Mouse (Mus musculus) forebrain, postnatal 0 days (tissue): ENCODE results near the gene Sdcbp2. TPM values are rescaled to one million over a fixed set of nuclear protein-coding genes. Genes with fewer than 3 reads are reported as not detected.

Experiments used
- ATAC-seq: fragments of 200-750 bp; cut with Nextera tagmentation; 2 replicates; pipeline ENCODE4 v1.8.0; 2017; ENCODE audit warnings: mild to moderate bottlenecking, moderate library complexity
- DNase-seq: peaks from one replicate; pipeline ENCODE4 v3.0.0-alpha.2; 2015
- H3K27ac ChIP-seq: fragments of 300-500 bp; sonication (generic); 2 replicates; pipeline ENCODE4 v1.5.1; 2014; ENCODE audit warnings: low read depth, mild to moderate bottlenecking, antibody characterized with exemption, low read length, moderate library complexity, mixed read lengths
- H3K27me3 ChIP-seq: fragments of 300-500 bp; sonication (generic); 2 replicates; pipeline ENCODE4 v1.6.1; 2014; ENCODE audit warnings: mild to moderate bottlenecking, low read length, mixed read lengths; ENCODE audit not compliant: insufficient read depth
- H3K36me3 ChIP-seq: fragments of 300-500 bp; sonication (generic); 2 replicates; pipeline ENCODE4 v1.6.1; 2014; ENCODE audit warnings: mild to moderate bottlenecking, moderate library complexity; ENCODE audit not compliant: insufficient read depth
- H3K4me1 ChIP-seq: fragments of 300-500 bp; sonication (generic); 2 replicates; pipeline ENCODE4 v1.6.1; 2014; ENCODE audit warnings: antibody characterized with exemption; ENCODE audit not compliant: insufficient read depth
- H3K4me2 ChIP-seq: fragments of 300-500 bp; sonication (generic); 2 replicates; pipeline ENCODE4 v1.6.1; 2014; ENCODE audit warnings: low read depth, mild to moderate bottlenecking, moderate library complexity
- H3K4me3 ChIP-seq: fragments of 300-500 bp; sonication (generic); 2 replicates; pipeline ENCODE4 v1.5.1; 2014; ENCODE audit warnings: low read depth, low read length, mixed read lengths
- H3K9ac ChIP-seq: fragments of 300-500 bp; sonication (generic); 2 replicates; pipeline ENCODE4 v1.6.1; 2014; ENCODE audit warnings: mild to moderate bottlenecking
- H3K9me3 ChIP-seq: fragments of 300-500 bp; sonication (generic); 2 replicates; pipeline ENCODE4 v1.6.1; 2016; ENCODE audit warnings: low read length
- CTCF ChIP-seq: sonication (generic); IDR thresholded peaks from 2 replicates; pipeline ENCODE4 v1.5.1; 2016; ENCODE audit warnings: antibody characterized with exemption, control low read depth, low read depth
- WGBS: fragments of 180-500 bp; shearing (Covaris S2); extraction: QIAGEN DNeasy Blood & Tissue Kit; methylation state at CpG from one replicate; pipeline ENCODE4 v1.1.7; 2014; 5-methylcytosine and 5-hydroxymethylcytosine counted together
- polyA plus RNA-seq: library from polyadenylated mRNA; unstranded; fragments of >200 nt; fragmentation: Nextera tagmentation; extraction: Ambion mirVana; gene quantifications from 2 replicates; pipeline ENCODE4 v1.2.1, GENCODE M21; 2015
- total RNA-seq: library from RNA; depleted of rRNA; stranded (reverse); fragments of >200 nt; gene quantifications from 2 replicates; pipeline ENCODE4 v1.2.3, GENCODE M21; 2014

Sdcbp2 gene
- total and polyA plus RNA-seq, 2 experiments from 2014 or later, result 0.90 to 1.6 TPM

GRCm38 (mm10) chr2:151533632-151534031 lies 38.8 kb upstream of the Sdcbp2 start:
- Histone ChIP-seq H3K4me2 (no peak overlapping the region), H3K4me1 (no peaks in the 10 kb centered on the region), H3K36me3 (no peaks in the 10 kb centered on the region), H3K9me3 (no peaks in the 10 kb centered on the region), H3K27ac (no peak overlapping the region), H3K27me3 (no peaks in the 10 kb centered on the region), H3K9ac (no peak overlapping the region), H3K4me3 (no peak overlapping the region)
- DNase-seq (no peak), ATAC-seq (no peak)
- TF ChIP-seq CTCF, result no peak
- 85% methylated on average over 6 of the region's 6 CpGs for WGBS

GRCm38 (mm10) chr2:151535961-151536617 lies 36.3 kb upstream of the Sdcbp2 start:
- Histone ChIP-seq H3K4me1 (no peaks in the 10 kb centered on the region), H3K36me3 (no peaks in the 10 kb centered on the region), H3K27ac (peak overlapping the region; percentile 15; the same call in 1 of the 2 replicates), H3K9ac (no peak overlapping the region), H3K4me2 (no peak overlapping the region), H3K9me3 (no peaks in the 10 kb centered on the region), H3K4me3 (no peak overlapping the region), H3K27me3 (no peaks in the 10 kb centered on the region)
- no peak for DNase-seq
- WGBS, result 48% methylated on average over 1 of the region's 1 CpGs
- ATAC-seq, result peak; percentile 68; the same call in 1 of the 2 replicates
- no peak for TF ChIP-seq CTCF

DNA sequence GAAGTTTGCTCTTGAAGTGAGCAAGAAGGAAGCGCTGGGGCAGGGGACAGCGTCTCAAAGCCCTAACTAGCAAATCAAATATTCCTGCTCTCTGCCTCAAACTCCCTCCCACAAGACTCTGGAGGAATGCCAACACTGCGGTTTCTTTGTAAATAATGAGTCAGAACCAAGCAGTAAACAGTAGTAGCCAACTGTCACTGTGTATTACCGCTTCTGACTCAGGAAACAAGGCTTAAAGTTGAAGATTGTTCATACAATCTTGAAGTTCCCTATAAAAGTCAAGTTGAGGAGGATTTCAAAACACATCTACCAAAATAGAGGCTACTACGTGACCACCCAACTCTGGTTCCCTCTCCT lies 35.8 kb upstream of the Sdcbp2 start:
- Histone ChIP-seq H3K9ac (no peak overlapping the region), H3K27me3 (no peaks in the 10 kb centered on the region), H3K4me1 (peaks cover 3% of the 10 kb centered on the region; the same call in 1 of the 2 replicates), H3K27ac (no peak overlapping the region), H3K36me3 (no peaks in the 10 kb centered on the region), H3K9me3 (no peaks in the 10 kb centered on the region), H3K4me2 (no peak overlapping the region), H3K4me3 (no peak overlapping the region)
- no peak for TF ChIP-seq CTCF
- WGBS, result 41% methylated on average over 5 of the region's 5 CpGs
- ATAC-seq (peak; percentile 38; the same call in 1 of the 2 replicates), DNase-seq (peak; percentile 38)

DNA sequence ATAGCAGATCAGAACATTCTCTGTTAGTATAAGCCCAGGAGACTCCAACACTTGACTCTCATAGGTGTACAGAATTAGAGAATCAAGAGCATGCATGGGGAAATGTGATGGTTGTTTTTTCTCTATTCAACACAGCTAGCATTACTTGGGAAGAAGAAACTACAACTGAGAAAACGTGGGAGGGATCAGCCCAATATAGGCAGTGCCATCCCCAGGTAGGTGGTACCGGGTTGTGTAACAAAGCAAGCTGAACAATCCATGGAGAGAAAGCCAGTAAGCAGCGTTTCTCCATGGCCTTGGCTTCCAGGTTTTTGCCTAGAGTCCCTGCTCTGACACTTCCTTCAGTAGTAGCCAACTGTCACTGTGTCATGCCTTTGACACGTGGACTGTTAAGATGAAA lies 33.8 kb upstream of the Sdcbp2 start:
- no peaks in the 10 kb centered on the region for H3K27me3 ChIP-seq
- TF ChIP-seq CTCF, result no peak
- no peak for ATAC-seq
- no peak overlapping the region for H3K9ac ChIP-seq
- DNase-seq, result no peak
- H3K9me3 ChIP-seq, result no peaks in the 10 kb centered on the region
- H3K27ac ChIP-seq, result no peak overlapping the region
- no peak overlapping the region for H3K4me2 ChIP-seq
- 69% methylated on average over 4 of the region's 4 CpGs for WGBS
- H3K4me1 ChIP-seq, result peaks cover 10% of the 10 kb centered on the region
- H3K36me3 ChIP-seq, result no peaks in the 10 kb centered on the region
- no peak overlapping the region for H3K4me3 ChIP-seq

DNA sequence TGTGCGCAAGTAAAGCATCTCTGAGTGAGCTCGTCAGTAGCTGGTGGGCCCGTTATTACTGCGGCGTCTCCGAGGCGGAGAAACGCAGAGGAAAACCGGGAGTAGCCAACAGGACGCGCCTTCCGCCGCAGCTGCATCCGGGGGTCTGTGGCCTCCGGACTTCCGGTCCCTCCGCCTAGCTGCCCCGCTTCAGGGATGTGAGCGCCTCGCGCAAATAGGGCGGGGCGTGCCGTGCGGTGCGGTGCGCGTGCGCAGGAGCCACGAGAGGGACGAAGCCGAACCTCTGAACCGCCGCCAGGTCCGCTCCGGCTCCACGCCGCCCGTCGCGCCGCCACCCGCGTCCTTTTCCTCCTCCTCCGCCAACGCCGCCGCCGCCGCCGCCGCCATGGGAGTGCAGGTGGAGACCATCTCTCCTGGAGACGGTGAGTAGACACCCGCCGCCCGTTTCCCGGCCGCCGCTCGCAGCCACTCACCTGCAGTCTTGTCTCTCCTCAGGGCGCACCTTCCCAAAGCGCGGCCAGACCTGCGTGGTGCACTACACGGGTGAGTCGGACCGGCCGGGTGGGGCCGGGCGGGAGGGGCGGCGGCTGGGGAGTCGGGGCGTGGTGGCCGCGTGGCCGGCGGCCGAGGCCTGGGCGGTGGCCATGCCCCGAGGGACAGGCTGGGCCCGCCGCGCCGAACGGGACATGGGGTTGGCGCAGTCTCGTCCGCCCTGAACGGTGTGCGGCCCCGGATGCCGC lies 29.9 kb upstream of the Sdcbp2 start, which contains the start of gene Fkbp1a:
Gene Fkbp1a, plus strand, starts transcription at position 161 of the 740 bp plus-strand sequence.
- ATAC-seq (peak; percentile 98), DNase-seq (peak; percentile 97)
- peak within 1 kb of the TSS; percentile 89 for H3K27ac ChIP-seq
- H3K4me1 ChIP-seq, result peaks cover 25% of the 10 kb centered on the region
- TF ChIP-seq CTCF, result peak; percentile 21; the same call in 1 of the 2 replicates
- peaks cover 11% of the 10 kb centered on the region for H3K36me3 ChIP-seq
- peak within 1 kb of the TSS; percentile 88 for H3K9ac ChIP-seq
- H3K9me3 ChIP-seq, result no peaks in the 10 kb centered on the region
- peak within 1 kb of the TSS; percentile 79 for H3K4me2 ChIP-seq
- WGBS, result under 1% methylated on average over 72 of the region's 93 CpGs
- H3K4me3 ChIP-seq, result peak within 1 kb of the TSS; percentile 98
- no peaks in the 10 kb centered on the region for H3K27me3 ChIP-seq

- Histone ChIP-seq H3K4me2 (peak overlapping the region; percentile 79), H3K4me1 (peaks cover 25% of the 10 kb centered on the region), H3K4me3 (peak overlapping the region; percentile 98), H3K27ac (peak overlapping the region; percentile 89), H3K36me3 (peaks cover 18% of the 10 kb centered on the region), H3K9me3 (no peaks in the 10 kb centered on the region), H3K27me3 (no peaks in the 10 kb centered on the region), H3K9ac (peak overlapping the region; percentile 88)
- DNase-seq, result peak; percentile 31
- no peak for TF ChIP-seq CTCF
- WGBS, result under 1% methylated on average over 21 of the region's 21 CpGs
- no peak for ATAC-seq
These were observed 29.1 kb upstream of the Sdcbp2 start for GRCm38 (mm10) chr2:151543063-151543895.
